Mouse (Mus musculus) hindbrain, embryonic 15.5 days (tissue): Measurements from ENCODE around the gene Nln. TPM values are rescaled to one million over a fixed set of nuclear protein-coding genes. Genes with fewer than 3 reads are reported as not detected.

Experiments
- ATAC-seq: fragments of 200-750 bp; cut with Nextera tagmentation; 2 replicates; pipeline ENCODE4 v1.8.0; 2017; ENCODE audit warnings: low read depth, moderate number of reproducible peaks, moderate TSS enrichment; ENCODE audit not compliant: low FRiP score
- H3K27ac ChIP-seq: fragments of 300-500 bp; sonication (generic); replicated peaks from 2 replicates; pipeline ENCODE4 v1.5.1; 2015; ENCODE audit warnings: mild to moderate bottlenecking, inconsistent platforms
- H3K27me3 ChIP-seq: fragments of 300-500 bp; sonication (generic); 2 replicates; pipeline ENCODE4 v1.6.1; 2015; ENCODE audit warnings: control low read depth, inconsistent platforms
- H3K36me3 ChIP-seq: fragments of 300-500 bp; sonication (generic); 2 replicates; pipeline ENCODE4 v1.6.1; 2015; ENCODE audit warnings: control low read depth, inconsistent platforms
- H3K4me1 ChIP-seq: fragments of 300-500 bp; sonication (generic); replicated peaks from 2 replicates; pipeline ENCODE4 v1.6.1; 2015; ENCODE audit warnings: control low read depth, inconsistent platforms
- H3K4me2 ChIP-seq: fragments of 300-500 bp; sonication (generic); 2 replicates; pipeline ENCODE4 v1.6.1; 2015; ENCODE audit warnings: moderate library complexity, mild to moderate bottlenecking, inconsistent platforms
- H3K4me3 ChIP-seq: fragments of 300-500 bp; sonication (generic); 2 replicates; pipeline ENCODE4 v1.5.1; 2015; ENCODE audit warnings: mild to moderate bottlenecking, inconsistent platforms
- H3K9ac ChIP-seq: fragments of 300-500 bp; sonication (generic); 2 replicates; pipeline ENCODE4 v1.6.1; 2015; ENCODE audit warnings: inconsistent platforms
- H3K9me3 ChIP-seq: fragments of 300-500 bp; sonication (generic); 2 replicates; pipeline ENCODE4 v1.6.1; 2016; ENCODE audit warnings: control low read depth, inconsistent platforms
- WGBS: fragments of 180-500 bp; shearing (Covaris S2); methylation state at CpG from one replicate; pipeline ENCODE4 v1.1.7; 2015; 5-methylcytosine and 5-hydroxymethylcytosine counted together
- polyA plus RNA-seq: library from polyadenylated mRNA; unstranded; fragments of >200 nt; fragmentation: Nextera tagmentation; extraction: Ambion mirVana; gene quantifications from 2 replicates; pipeline ENCODE4 v1.2.1, GENCODE M21; 2015

The Nln gene
- polyA plus RNA-seq, 1 experiment from 2014 or later, result 64.6 TPM

DNA sequence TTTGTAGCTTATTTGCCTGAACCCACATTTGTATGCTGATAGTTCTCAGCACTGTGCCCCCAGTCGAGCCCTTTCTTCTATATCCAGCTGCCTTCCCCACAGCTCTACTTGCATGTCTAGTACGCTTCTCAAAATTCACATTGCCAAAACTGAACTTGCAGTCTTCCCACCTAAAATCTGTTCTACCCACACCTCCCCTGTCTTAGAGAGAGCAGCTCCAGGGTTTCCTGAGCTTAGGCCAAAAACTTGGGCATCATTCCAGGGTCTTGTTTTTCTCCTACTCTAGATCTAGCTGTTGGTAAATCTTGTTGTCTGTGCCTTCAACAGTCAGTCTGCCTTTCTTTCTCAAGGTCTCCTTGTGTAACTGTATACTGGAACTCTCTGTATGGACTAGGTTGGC, 5.4 kb upstream of the Nln start:
- Histone ChIP-seq H3K36me3 (peaks cover 45% of the 10 kb centered on the region), H3K9me3 (no peaks in the 10 kb centered on the region), H3K4me2 (no peak overlapping the region), H3K27ac (no peak overlapping the region), H3K4me3 (no peak overlapping the region), H3K9ac (no peak overlapping the region), H3K4me1 (peaks cover 24% of the 10 kb centered on the region), H3K27me3 (no peaks in the 10 kb centered on the region)
- 94% methylated on average over 2 of the region's 2 CpGs for WGBS
- ATAC-seq, result no peak

DNA sequence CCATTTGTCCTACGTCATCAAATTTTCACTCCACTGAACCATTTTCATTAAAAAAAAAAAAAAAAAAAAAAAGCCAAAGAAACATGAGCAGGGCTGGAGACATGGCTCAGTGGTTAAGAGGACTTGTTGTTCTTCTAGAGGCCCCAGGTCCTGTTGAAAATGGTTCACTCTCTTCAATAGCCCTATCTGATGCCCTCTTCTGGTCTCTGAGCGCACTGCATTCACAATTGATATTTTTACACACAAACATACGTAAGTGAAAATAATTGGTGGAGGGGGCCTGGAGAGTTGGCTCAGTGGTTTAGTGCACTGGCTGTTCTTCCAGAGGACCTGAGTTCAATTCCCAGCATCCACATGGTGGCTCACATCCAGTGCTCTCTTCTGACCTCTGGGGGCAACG, 4.4 kb upstream of the Nln start:
- Histone ChIP-seq H3K9ac (no peak overlapping the region), H3K4me1 (peaks cover 24% of the 10 kb centered on the region), H3K27ac (no peak overlapping the region), H3K4me3 (no peak overlapping the region), H3K4me2 (no peak overlapping the region), H3K9me3 (no peaks in the 10 kb centered on the region), H3K27me3 (no peaks in the 10 kb centered on the region), H3K36me3 (peaks cover 34% of the 10 kb centered on the region)
- ATAC-seq, result no peak
- WGBS, result 94% methylated on average over 4 of the region's 4 CpGs

- Histone ChIP-seq H3K36me3 (peaks cover 27% of the 10 kb centered on the region; the same call in 1 of the 2 replicates), H3K27ac (no peak overlapping the region), H3K4me2 (peak overlapping the region; percentile 43), H3K27me3 (no peaks in the 10 kb centered on the region), H3K9me3 (no peaks in the 10 kb centered on the region), H3K4me1 (peaks cover 26% of the 10 kb centered on the region), H3K4me3 (no peak overlapping the region), H3K9ac (no peak overlapping the region)
- no peak for ATAC-seq
- 42% methylated on average over 12 of the region's 12 CpGs for WGBS
These were observed 3.0 kb upstream of the Nln start for GRCm38 (mm10) chr13:104112266-104112900.

DNA sequence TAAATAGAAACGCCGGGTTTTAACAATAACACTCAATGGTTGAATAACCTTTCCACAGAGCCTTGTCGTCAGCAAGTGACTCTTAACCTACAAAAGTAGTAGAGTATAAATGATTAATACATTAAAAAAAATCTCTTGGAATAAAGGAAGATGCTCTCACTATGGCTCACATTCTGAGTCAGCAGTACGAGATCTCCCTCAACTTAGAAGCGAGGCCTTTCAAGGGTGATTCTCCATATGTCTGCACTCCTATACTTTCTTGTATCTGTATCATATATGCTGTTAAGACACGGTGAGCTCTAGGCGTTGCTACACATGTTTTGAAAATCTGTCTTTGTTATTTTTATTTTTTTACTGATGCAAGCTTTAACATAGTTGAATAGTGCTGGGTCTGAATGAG, 1.1 kb upstream of the Nln start:
- no peaks in the 10 kb centered on the region for H3K27me3 ChIP-seq
- H3K4me1 ChIP-seq, result peaks cover 31% of the 10 kb centered on the region
- H3K9me3 ChIP-seq, result no peaks in the 10 kb centered on the region
- H3K36me3 ChIP-seq, result peaks cover 20% of the 10 kb centered on the region
- peak overlapping the region; percentile 76 for H3K9ac ChIP-seq
- no peak for ATAC-seq
- 18% methylated on average over 7 of the region's 7 CpGs for WGBS
- peak overlapping the region; percentile 86 for H3K27ac ChIP-seq
- H3K4me3 ChIP-seq, result peak overlapping the region; percentile 89
- H3K4me2 ChIP-seq, result peak overlapping the region; percentile 84

- H3K4me2 ChIP-seq, result peak overlapping the region; percentile 84
- H3K4me1 ChIP-seq, result peaks cover 31% of the 10 kb centered on the region
- H3K4me3 ChIP-seq, result peak overlapping the region; percentile 89
- ATAC-seq, result peak; percentile 87
- H3K27ac ChIP-seq, result peak overlapping the region; percentile 86
- H3K36me3 ChIP-seq, result peaks cover 15% of the 10 kb centered on the region
- H3K9ac ChIP-seq, result peak overlapping the region; percentile 76
- WGBS, result under 1% methylated on average over 38 of the region's 38 CpGs
- H3K27me3 ChIP-seq, result no peaks in the 10 kb centered on the region
- H3K9me3 ChIP-seq, result no peaks in the 10 kb centered on the region
These were observed 555 bp upstream of the Nln start for GRCm38 (mm10) chr13:104109816-104110521.

DNA sequence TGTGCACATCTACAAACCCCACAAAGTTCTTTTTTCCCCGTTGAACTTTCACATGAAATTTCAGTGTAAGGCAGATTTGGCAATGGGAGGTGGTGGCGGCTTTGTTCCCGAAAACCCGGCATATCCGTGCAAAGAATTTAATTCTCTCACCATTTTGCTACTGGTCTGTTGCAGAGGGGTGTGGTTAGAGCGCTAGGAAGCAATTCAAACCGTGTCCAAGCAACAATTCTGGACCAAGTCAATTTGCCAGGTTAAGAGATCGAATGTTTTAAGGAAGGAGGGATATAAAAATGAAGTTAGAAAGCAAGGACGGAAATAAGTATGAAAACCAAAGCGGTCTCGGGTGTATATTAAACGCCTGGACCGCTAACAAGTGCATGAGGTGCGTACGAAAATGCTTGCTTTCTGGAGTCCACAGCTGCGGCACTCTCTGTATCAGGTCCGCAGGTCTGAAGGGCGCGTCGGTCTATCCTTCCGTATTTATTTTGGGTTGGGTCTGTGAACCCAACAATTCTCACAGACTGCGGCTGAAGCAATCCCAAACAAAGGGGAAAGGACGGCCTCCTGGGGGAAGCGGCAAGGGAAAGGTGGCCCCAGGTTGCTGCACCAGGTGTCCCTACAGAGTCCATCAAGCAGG, 645 bp downstream of the Nln start:
- Histone ChIP-seq H3K27ac (peak overlapping the region; percentile 83), H3K4me2 (peak overlapping the region; percentile 84), H3K9ac (peak overlapping the region; percentile 78), H3K36me3 (peaks cover 16% of the 10 kb centered on the region), H3K9me3 (no peaks in the 10 kb centered on the region), H3K4me1 (peaks cover 31% of the 10 kb centered on the region), H3K4me3 (peak overlapping the region; percentile 89), H3K27me3 (no peaks in the 10 kb centered on the region)
- under 1% methylated on average over 24 of the region's 24 CpGs for WGBS
- ATAC-seq, result peak; percentile 12; the same call in 1 of the 2 replicates

DNA sequence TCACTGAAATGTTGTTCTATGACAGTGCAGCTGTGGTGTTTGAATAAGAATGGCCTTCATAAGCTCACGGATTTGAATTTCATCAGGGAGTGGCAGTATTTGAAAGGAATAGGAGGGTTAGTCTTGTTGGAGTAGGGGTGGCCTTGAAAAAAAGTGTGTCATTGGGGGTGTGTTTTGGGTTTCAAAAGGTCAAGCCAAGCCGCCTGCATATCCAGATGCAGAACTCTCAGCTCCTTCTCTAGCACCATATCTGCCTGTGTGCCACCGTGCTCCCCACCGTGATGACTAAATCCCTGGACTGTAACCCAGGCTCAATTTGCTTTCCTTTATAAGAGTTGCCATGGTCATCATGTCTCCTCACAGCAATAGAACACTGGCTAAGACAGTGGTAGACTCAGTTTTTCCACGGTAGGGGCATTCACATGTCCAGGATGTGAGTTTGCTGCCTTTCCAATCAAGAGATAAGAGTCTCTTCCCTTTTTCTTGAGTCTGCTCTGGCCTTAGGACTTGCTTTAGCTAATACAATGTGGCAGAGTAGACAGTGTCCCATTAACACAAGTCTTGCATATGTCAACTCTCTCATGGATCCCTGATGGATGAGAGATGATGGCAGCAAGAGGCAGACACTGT, 7.7 kb downstream of the Nln start:
- no peaks in the 10 kb centered on the region for H3K27me3 ChIP-seq
- H3K9me3 ChIP-seq, result no peaks in the 10 kb centered on the region
- peaks cover 14% of the 10 kb centered on the region for H3K36me3 ChIP-seq
- 90% methylated on average over 5 of the region's 5 CpGs for WGBS
- 0 out of 2 replicates have a peak, but pooled peaks have one; percentile 23 for ATAC-seq
- no peak overlapping the region for H3K27ac ChIP-seq
- no peak overlapping the region for H3K9ac ChIP-seq
- H3K4me2 ChIP-seq, result no peak overlapping the region
- no peaks in the 10 kb centered on the region for H3K4me1 ChIP-seq
- no peak overlapping the region for H3K4me3 ChIP-seq

DNA sequence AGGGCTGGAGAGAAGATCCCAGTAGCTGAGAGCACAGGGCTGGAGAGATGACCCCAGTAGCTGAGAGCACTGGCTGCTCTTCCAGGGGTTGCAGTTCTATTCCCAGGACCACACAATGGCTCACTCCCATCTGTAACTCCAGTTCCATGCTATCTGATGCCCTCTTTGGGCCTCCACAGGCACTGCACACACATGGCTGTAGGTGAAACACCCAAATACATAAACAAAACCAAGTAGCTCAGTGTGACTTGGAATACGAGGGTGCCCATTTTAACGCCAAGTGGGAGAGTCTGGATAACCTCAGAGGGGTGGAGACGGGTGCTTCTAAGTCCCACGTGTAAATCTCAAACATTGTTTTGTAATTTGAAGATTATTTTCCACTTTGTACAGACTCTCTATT, 9.0 kb downstream of the Nln start:
- H3K4me2 ChIP-seq, result no peak overlapping the region
- no peaks in the 10 kb centered on the region for H3K4me1 ChIP-seq
- H3K9me3 ChIP-seq, result no peaks in the 10 kb centered on the region
- no peak overlapping the region for H3K9ac ChIP-seq
- H3K27ac ChIP-seq, result no peak overlapping the region
- no peaks in the 10 kb centered on the region for H3K27me3 ChIP-seq
- peaks cover 10% of the 10 kb centered on the region; the same call in 1 of the 2 replicates for H3K36me3 ChIP-seq
- 94% methylated on average over 4 of the region's 4 CpGs for WGBS
- H3K4me3 ChIP-seq, result no peak overlapping the region
- no peak for ATAC-seq

DNA sequence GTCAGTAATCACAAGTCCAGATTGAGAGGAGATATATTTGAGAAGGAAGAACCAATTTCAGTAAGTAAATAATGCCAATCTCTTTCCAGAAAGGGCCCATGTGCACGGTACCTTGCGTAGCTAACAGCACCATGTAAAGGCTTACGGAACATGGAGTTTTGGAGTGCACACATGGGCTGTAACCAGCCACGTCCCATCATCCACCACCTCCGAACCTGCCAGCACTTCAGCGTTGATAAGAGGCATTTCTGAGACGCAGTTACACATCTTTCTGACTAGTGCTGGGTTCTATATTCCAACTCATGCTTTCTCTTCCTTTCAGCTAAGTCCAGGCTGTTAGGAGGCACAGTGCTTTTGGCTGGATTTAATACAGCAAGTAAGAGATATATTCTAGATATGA, 12.2 kb downstream of the Nln start:
- Histone ChIP-seq H3K4me2 (no peak overlapping the region), H3K27ac (no peak overlapping the region), H3K4me3 (no peak overlapping the region), H3K4me1 (no peaks in the 10 kb centered on the region), H3K36me3 (peaks cover 3% of the 10 kb centered on the region; the same call in 1 of the 2 replicates), H3K9me3 (no peaks in the 10 kb centered on the region), H3K27me3 (no peaks in the 10 kb centered on the region), H3K9ac (no peak overlapping the region)
- no peak for ATAC-seq
- WGBS, result 96% methylated on average over 7 of the region's 7 CpGs

- peaks cover 4% of the 10 kb centered on the region; the same call in 1 of the 2 replicates for H3K4me1 ChIP-seq
- H3K4me2 ChIP-seq, result no peak overlapping the region
- peaks cover 3% of the 10 kb centered on the region; the same call in 1 of the 2 replicates for H3K36me3 ChIP-seq
- H3K9ac ChIP-seq, result no peak overlapping the region
- no peak overlapping the region for H3K27ac ChIP-seq
- ATAC-seq, result no peak
- H3K9me3 ChIP-seq, result no peaks in the 10 kb centered on the region
- no peaks in the 10 kb centered on the region for H3K27me3 ChIP-seq
- 67% methylated on average over 7 of the region's 7 CpGs for WGBS
- H3K4me3 ChIP-seq, result no peak overlapping the region
These were observed 13.5 kb downstream of the Nln start for GRCm38 (mm10) chr13:104095955-104096354.

DNA sequence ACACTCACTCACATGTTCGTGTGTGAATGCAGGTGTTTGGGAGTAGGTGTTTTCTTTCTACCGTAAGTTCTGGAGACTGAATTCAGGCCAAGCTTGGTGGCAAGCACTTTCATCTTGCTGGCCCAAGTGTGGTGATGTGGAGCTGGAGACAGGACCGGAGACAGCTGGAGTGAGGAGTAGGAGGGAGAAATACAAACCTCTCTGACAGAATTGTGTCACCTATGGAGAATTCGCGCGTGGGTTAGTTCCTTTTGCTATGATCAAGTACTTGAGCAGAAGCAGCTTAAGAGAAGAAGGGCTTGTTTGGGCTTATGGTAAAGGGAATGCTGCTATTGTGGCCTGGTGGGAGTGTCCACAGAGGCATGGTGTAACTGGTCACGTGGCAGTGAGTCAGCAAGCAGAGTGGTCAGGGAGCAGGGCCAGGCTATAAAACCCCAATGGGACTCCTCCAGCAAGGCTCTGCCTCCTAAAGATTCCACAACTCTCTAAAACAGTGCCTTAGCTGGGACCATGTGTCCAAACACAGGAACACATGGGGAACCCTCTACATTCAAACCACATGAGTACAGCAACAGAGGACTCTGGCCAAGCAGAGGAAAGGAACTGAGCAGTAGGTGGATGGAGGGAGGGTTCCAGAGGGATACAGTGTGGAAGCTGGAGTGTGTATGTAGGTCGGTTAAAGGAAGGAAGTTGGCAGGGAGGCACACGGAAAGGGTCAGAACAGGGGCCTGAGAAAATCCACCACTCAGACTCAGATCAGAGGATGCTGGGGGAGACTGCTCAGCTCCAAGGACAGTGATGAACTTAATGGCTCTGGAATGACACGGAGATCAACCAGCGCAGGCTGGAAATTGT, 14.7 kb downstream of the Nln start:
- WGBS, result 82% methylated on average over 11 of the region's 11 CpGs
- no peaks in the 10 kb centered on the region for H3K27me3 ChIP-seq
- no peak overlapping the region for H3K4me3 ChIP-seq
- H3K9ac ChIP-seq, result no peak overlapping the region
- peaks cover 4% of the 10 kb centered on the region; the same call in 1 of the 2 replicates for H3K4me1 ChIP-seq
- no peak overlapping the region for H3K4me2 ChIP-seq
- no peak for ATAC-seq
- H3K27ac ChIP-seq, result no peak overlapping the region
- no peaks in the 10 kb centered on the region for H3K9me3 ChIP-seq
- H3K36me3 ChIP-seq, result peaks cover 3% of the 10 kb centered on the region; the same call in 1 of the 2 replicates
